Mouse (Mus musculus) kidney, postnatal 10 days (tissue): ENCODE data around the gene Prdx1.

Experiments used
- DNase-seq: peaks from one replicate; pipeline ENCODE4 v3.0.0; 2021; ENCODE audit warnings: mixed read lengths

Prdx1 gene

GRCm38 (mm10) chr4:116732355-116732754 is 47.0 kb downstream of the Prdx1 start:
- peak; percentile 14 for DNase-seq

GRCm38 (mm10) chr4:116734996-116735395 is 49.7 kb downstream of the Prdx1 start:
- DNase-seq, result no peak

GRCm38 (mm10) chr4:116738972-116739751 is 53.8 kb downstream of the Prdx1 start:
- no peak for DNase-seq

- DNase-seq, result no peak
Measured at GRCm38 (mm10) chr4:116749750-116750149, 64.4 kb downstream of the Prdx1 start.
